Mouse (Mus musculus): ENCODE data around the gene Cdh13.

DNA sequence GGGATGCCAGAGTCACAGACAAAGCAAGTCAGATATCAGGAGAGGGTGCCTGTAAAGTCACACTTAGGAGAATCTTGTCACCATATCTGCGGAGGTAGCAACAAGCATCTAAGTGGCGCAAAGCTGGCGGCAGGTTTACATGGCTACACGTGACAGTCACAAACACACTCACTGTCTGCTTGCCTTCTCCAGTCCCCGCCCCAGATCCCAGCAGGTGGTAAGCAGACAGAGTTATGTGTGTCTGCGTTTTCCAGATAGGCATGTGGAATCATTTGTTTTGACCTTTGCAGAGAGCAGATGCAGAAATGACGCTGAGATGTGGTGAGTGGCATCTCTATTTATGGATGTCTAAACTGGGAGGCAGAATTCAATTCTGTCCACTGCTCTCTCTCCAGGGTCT is 826.1 kb downstream of the Cdh13 start:
- TF ChIP-seq CTCF (IDR thresholded peaks at IDR 0.05; ENCODE audit: extremely low read depth, insufficient read depth, low read length) (no peak), POLR2A (IDR thresholded peaks at IDR 0.05; ENCODE audit: extremely low read depth, insufficient read depth, low read length) (no peak)

All from cortical plate, adult 2 months (tissue).